Mouse (Mus musculus): ENCODE results near the gene Fmo5. TPM values are rescaled to one million over a fixed set of nuclear protein-coding genes. Genes with fewer than 3 reads are reported as not detected.

Gene Fmo5
- polyA plus RNA-seq, 1 experiment from 2014 or later, result 67.6 TPM

GRCm38 (mm10) chr3:97641396-97641795 is 12.8 kb downstream of the Fmo5 start:
- WGBS (ENCODE audit: insufficient replicate concordance), result 82% methylated on average over 4 of the region's 4 CpGs
- no peaks in the 10 kb centered on the region for H3K4me1 ChIP-seq (ENCODE audit: insufficient read depth)
- no peaks in the 10 kb centered on the region for H3K27me3 ChIP-seq (ENCODE audit: insufficient read depth, low read length)
- H3K4me3 ChIP-seq (ENCODE audit: low read depth, low read length), result no peak overlapping the region
- H3K9me3 ChIP-seq (ENCODE audit: low read length), result no peaks in the 10 kb centered on the region
- peaks cover 34% of the 10 kb centered on the region for H3K36me3 ChIP-seq (replicated peaks; ENCODE audit: insufficient read depth, low read length)
- DNase-seq, result no peak
- no peak overlapping the region for H3K4me2 ChIP-seq (ENCODE audit: low read depth, low read length)
- ATAC-seq, result no peak
- H3K27ac ChIP-seq (ENCODE audit: low read depth), result no peak overlapping the region
- no peak overlapping the region for H3K9ac ChIP-seq (replicated peaks)
- TF ChIP-seq CTCF (IDR thresholded peaks at IDR 0.05; ENCODE audit: low read depth) (no peak), EP300 (IDR thresholded peaks at IDR 0.05; ENCODE audit: low read depth) (no peak)

- DNase-seq (no peak), ATAC-seq (no peak)
- no peak overlapping the region for H3K9ac ChIP-seq (replicated peaks)
- H3K27ac ChIP-seq (ENCODE audit: low read depth), result no peak overlapping the region
- no peaks in the 10 kb centered on the region for H3K4me1 ChIP-seq (ENCODE audit: insufficient read depth)
- no peaks in the 10 kb centered on the region for H3K9me3 ChIP-seq (ENCODE audit: low read length)
- 70% methylated on average over 9 of the region's 9 CpGs for WGBS (ENCODE audit: insufficient replicate concordance)
- TF ChIP-seq CTCF (IDR thresholded peaks at IDR 0.05; ENCODE audit: low read depth) (no peak), EP300 (IDR thresholded peaks at IDR 0.05; ENCODE audit: low read depth) (no peak)
- peaks cover 28% of the 10 kb centered on the region for H3K36me3 ChIP-seq (replicated peaks; ENCODE audit: insufficient read depth, low read length)
- H3K4me2 ChIP-seq (ENCODE audit: low read depth, low read length), result no peak overlapping the region
- no peak overlapping the region for H3K4me3 ChIP-seq (ENCODE audit: low read depth, low read length)
- no peaks in the 10 kb centered on the region for H3K27me3 ChIP-seq (ENCODE audit: insufficient read depth, low read length)
Observed at GRCm38 (mm10) chr3:97642001-97642400, 13.4 kb downstream of the Fmo5 start.

GRCm38 (mm10) chr3:97648518-97648917 is 19.9 kb downstream of the Fmo5 start:
- Histone ChIP-seq H3K9ac (replicated peaks) (no peak overlapping the region), H3K27me3 (ENCODE audit: insufficient read depth, low read length) (no peaks in the 10 kb centered on the region), H3K4me1 (ENCODE audit: insufficient read depth) (no peaks in the 10 kb centered on the region), H3K4me2 (ENCODE audit: low read depth, low read length) (no peak overlapping the region), H3K4me3 (ENCODE audit: low read depth, low read length) (no peak overlapping the region), H3K9me3 (ENCODE audit: low read length) (no peaks in the 10 kb centered on the region), H3K36me3 (replicated peaks; ENCODE audit: insufficient read depth, low read length) (peaks cover 10% of the 10 kb centered on the region), H3K27ac (ENCODE audit: low read depth) (no peak overlapping the region)
- ATAC-seq (peak; percentile 70), DNase-seq (no peak)
- 49% methylated on average over 1 of the region's 1 CpGs for WGBS (ENCODE audit: insufficient replicate concordance)
- TF ChIP-seq EP300 (IDR thresholded peaks at IDR 0.05; ENCODE audit: low read depth), result no peak
- no peak for TF ChIP-seq CTCF (IDR thresholded peaks at IDR 0.05; ENCODE audit: low read depth)

- ATAC-seq (no peak), DNase-seq (no peak)
- Histone ChIP-seq H3K4me2 (ENCODE audit: low read depth, low read length) (no peak overlapping the region), H3K27me3 (ENCODE audit: insufficient read depth, low read length) (no peaks in the 10 kb centered on the region), H3K27ac (ENCODE audit: low read depth) (no peak overlapping the region), H3K4me3 (ENCODE audit: low read depth, low read length) (no peak overlapping the region), H3K9ac (replicated peaks) (no peak overlapping the region), H3K9me3 (ENCODE audit: low read length) (no peaks in the 10 kb centered on the region), H3K4me1 (ENCODE audit: insufficient read depth) (no peaks in the 10 kb centered on the region), H3K36me3 (replicated peaks; ENCODE audit: insufficient read depth, low read length) (peaks cover 10% of the 10 kb centered on the region)
- TF ChIP-seq EP300 (IDR thresholded peaks at IDR 0.05; ENCODE audit: low read depth) (no peak), CTCF (IDR thresholded peaks at IDR 0.05; ENCODE audit: low read depth) (no peak)
- WGBS (ENCODE audit: insufficient replicate concordance), result 66% methylated on average over 3 of the region's 3 CpGs
Observed at GRCm38 (mm10) chr3:97649022-97649421, 20.4 kb downstream of the Fmo5 start.

- WGBS (ENCODE audit: insufficient replicate concordance), result 72% methylated on average over 6 of the region's 6 CpGs
- Histone ChIP-seq H3K36me3 (replicated peaks; ENCODE audit: insufficient read depth, low read length) (peaks cover 10% of the 10 kb centered on the region; the same call in 1 of the 2 replicates), H3K4me1 (ENCODE audit: insufficient read depth) (no peaks in the 10 kb centered on the region), H3K9ac (replicated peaks) (no peak overlapping the region), H3K9me3 (ENCODE audit: low read length) (no peaks in the 10 kb centered on the region), H3K4me2 (ENCODE audit: low read depth, low read length) (no peak overlapping the region), H3K27me3 (ENCODE audit: insufficient read depth, low read length) (no peaks in the 10 kb centered on the region), H3K4me3 (ENCODE audit: low read depth, low read length) (no peak overlapping the region), H3K27ac (ENCODE audit: low read depth) (no peak overlapping the region)
- TF ChIP-seq CTCF (IDR thresholded peaks at IDR 0.05; ENCODE audit: low read depth) (no peak), EP300 (IDR thresholded peaks at IDR 0.05; ENCODE audit: low read depth) (no peak)
- no peak for ATAC-seq
- no peak for DNase-seq
Observed at GRCm38 (mm10) chr3:97649469-97649868, 20.9 kb downstream of the Fmo5 start.

- Histone ChIP-seq H3K27ac (ENCODE audit: low read depth) (no peak overlapping the region), H3K9ac (replicated peaks) (no peak overlapping the region), H3K36me3 (replicated peaks; ENCODE audit: insufficient read depth, low read length) (peaks cover 10% of the 10 kb centered on the region; the same call in 1 of the 2 replicates), H3K9me3 (ENCODE audit: low read length) (no peaks in the 10 kb centered on the region), H3K27me3 (ENCODE audit: insufficient read depth, low read length) (no peaks in the 10 kb centered on the region), H3K4me1 (ENCODE audit: insufficient read depth) (no peaks in the 10 kb centered on the region), H3K4me3 (ENCODE audit: low read depth, low read length) (no peak overlapping the region), H3K4me2 (ENCODE audit: low read depth, low read length) (no peak overlapping the region)
- TF ChIP-seq CTCF (IDR thresholded peaks at IDR 0.05; ENCODE audit: low read depth) (no peak), EP300 (IDR thresholded peaks at IDR 0.05; ENCODE audit: low read depth) (no peak)
- 81% methylated on average over 10 of the region's 10 CpGs for WGBS (ENCODE audit: insufficient replicate concordance)
- DNase-seq, result no peak
- no peak for ATAC-seq
Observed at GRCm38 (mm10) chr3:97651604-97652003, 23.0 kb downstream of the Fmo5 start.

- Histone ChIP-seq H3K27ac (ENCODE audit: low read depth) (no peak overlapping the region), H3K9me3 (ENCODE audit: low read length) (no peaks in the 10 kb centered on the region), H3K4me1 (ENCODE audit: insufficient read depth) (peaks cover 10% of the 10 kb centered on the region), H3K4me2 (ENCODE audit: low read depth, low read length) (no peak overlapping the region), H3K36me3 (replicated peaks; ENCODE audit: insufficient read depth, low read length) (peaks cover 7% of the 10 kb centered on the region; the same call in 1 of the 2 replicates), H3K9ac (replicated peaks) (no peak overlapping the region), H3K27me3 (ENCODE audit: insufficient read depth, low read length) (no peaks in the 10 kb centered on the region), H3K4me3 (ENCODE audit: low read depth, low read length) (no peak overlapping the region)
- TF ChIP-seq CTCF (IDR thresholded peaks at IDR 0.05; ENCODE audit: low read depth) (no peak), EP300 (IDR thresholded peaks at IDR 0.05; ENCODE audit: low read depth) (no peak)
- DNase-seq, result no peak
- 80% methylated on average over 5 of the region's 5 CpGs for WGBS (ENCODE audit: insufficient replicate concordance)
- ATAC-seq, result no peak
Observed at GRCm38 (mm10) chr3:97653781-97654180, 25.2 kb downstream of the Fmo5 start.

Measured in liver, postnatal 0 days (tissue).